Mouse (Mus musculus) erythroid progenitor cell, adult 5-6 weeks (primary cell): ENCODE data around the gene Cyp4b1. TPM values are rescaled to one million over a fixed set of nuclear protein-coding genes. Genes with fewer than 3 reads are reported as not detected.
"Not testable (repeated sequence)": the region's sequence is repeated elsewhere in the genome, so short reads cannot be mapped to it uniquely, and the experiment has no call there.

ENCODE experiments used
- ATAC-seq: replicated peaks from 2 replicates; pipeline ENCODE4 v1.8.0; 2016; ENCODE audit warnings: moderate number of reproducible peaks, mild to moderate bottlenecking, moderate TSS enrichment, inconsistent platforms; ENCODE audit not compliant: poor library complexity, low FRiP score, severe bottlenecking
- total RNA-seq, 2 experiments: library from RNA; stranded (forward) in 1 of 2; stranded (reverse) in 1 of 2; fragments of 150-400 nt in 1 of 2; fragments of 186-747, 209-891 nt in 1 of 2; gene quantifications; 2 replicates each; pipeline versions ENCODE4 v1.2.3 to v1.2.4; 2015 to 2017; ENCODE audit warnings: low replicate concordance in 2 of 2

The Cyp4b1 gene
- not detected in 2 replicates for total RNA-seq (2015; ENCODE audit: low replicate concordance)
- total RNA-seq (2017; ENCODE audit: low replicate concordance): not detected in 2 replicates

DNA sequence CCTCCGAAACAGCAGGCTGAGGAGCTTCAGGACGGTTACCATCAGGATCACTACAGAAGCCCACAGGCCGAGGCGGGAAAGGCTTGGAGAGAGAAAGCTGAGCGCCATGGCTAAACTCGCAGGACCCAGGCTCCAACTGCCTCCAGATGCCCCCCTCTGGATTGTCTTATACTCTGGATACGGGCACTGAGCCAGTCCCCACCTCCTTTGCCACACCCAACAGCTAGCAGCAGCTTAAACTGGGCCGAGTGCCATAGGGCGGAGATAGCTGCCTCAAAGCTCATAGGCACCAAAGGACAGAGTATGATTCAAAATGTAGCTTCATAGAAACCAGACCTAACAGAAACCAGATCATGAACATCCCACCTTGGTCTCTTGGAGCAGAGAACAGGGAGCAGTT lies at the start of gene Cyp4b1:
Gene Cyp4b1 (minus strand): TSS at position 144 of the 400 bp plus-strand sequence.
- peak; percentile 89 for ATAC-seq

GRCm38 (mm10) chr4:115686299-115686698 lies 38.8 kb upstream of the Cyp4b1 start:
- no peak for ATAC-seq

- ATAC-seq: no peak
These were observed 11.7 kb upstream of the Cyp4b1 start for GRCm38 (mm10) chr4:115659190-115659589.

- ATAC-seq: no peak
These were observed 10.3 kb upstream of the Cyp4b1 start for GRCm38 (mm10) chr4:115657867-115658249.

DNA sequence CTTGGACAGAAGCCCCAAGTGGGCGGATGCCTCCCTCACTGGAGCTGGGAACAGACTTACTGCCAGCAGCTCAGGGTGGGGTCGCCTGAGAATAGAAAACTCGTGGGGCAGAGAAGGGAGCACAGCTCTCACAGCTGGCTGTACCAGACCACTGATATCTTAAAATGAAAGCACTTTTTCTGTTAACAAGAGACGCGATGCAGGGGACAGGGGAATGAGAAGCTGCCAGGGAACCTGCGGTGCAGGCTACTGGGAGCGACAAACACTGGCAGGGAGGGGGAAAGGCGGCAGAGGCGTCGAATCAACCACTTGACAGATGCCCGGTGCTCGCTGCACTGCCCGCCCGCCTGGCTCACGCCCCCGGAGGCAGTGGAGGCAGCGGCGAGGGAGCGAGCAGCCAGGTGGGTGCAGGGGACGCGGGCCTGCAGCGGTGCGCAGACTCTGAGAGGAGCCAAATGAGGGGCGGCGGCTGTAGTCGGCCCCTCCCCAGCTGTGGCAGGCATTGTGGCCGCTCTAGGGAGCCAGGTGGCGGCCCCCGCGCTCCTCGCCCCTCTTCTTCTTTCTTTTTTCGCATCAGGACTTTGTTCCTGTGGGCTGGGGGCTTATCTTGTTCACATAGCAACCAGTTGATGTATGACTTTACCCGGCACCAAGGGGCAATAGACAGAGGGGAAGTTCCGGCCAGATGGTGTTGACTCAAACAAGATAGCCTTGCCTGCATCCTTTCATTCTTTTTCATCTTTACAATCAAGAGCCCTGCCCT lies 9.8 kb upstream of the Cyp4b1 start:
- ATAC-seq: peak; percentile 59; the same call in 1 of the 2 replicates

- not testable (repeated sequence) for ATAC-seq
These were observed 9.0 kb upstream of the Cyp4b1 start for GRCm38 (mm10) chr4:115656535-115656922.

GRCm38 (mm10) chr4:115655841-115656534 lies 8.5 kb upstream of the Cyp4b1 start:
- not testable (repeated sequence) for ATAC-seq

DNA sequence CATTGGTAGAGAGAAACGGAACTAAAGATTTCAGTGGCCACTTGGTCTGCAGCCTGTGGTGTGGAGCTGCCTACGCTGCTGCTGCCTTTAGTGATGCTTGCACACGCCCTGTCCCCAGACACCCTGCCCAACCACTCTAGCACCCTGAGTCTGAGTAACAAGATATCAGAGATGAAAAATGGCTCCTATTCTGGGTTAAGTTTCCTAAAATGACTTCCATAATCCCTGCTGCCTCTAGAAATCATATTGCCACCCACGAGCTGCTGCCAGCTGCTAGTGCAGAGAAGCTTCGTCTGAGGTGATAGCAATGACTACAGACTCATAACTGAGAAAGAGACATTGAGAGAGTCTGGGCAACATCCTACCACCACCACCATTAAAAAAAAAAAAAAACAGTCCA lies 3.3 kb upstream of the Cyp4b1 start:
- no peak for ATAC-seq

GRCm38 (mm10) chr4:115649344-115649743 lies 1.8 kb upstream of the Cyp4b1 start:
- ATAC-seq: no peak

DNA sequence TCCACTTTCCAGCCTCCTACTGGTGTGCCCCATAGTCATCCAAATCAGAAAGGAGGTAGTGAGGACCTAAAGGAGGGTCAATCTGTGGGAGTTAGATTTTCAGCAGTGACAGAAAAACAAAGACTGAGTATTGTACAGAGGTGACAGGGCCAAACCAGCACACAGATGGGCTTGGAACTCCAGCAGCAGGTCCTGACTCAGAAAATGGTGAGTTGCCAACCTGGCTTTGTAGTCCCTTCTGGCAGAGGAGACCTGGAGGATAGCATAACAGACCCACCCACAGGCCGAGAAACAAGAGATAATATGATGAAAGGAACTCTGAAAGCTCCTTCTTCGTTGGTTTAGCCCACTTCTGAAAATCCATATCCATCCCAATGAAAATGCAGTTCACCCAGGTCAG lies 1.2 kb upstream of the Cyp4b1 start:
- ATAC-seq: no peak

DNA sequence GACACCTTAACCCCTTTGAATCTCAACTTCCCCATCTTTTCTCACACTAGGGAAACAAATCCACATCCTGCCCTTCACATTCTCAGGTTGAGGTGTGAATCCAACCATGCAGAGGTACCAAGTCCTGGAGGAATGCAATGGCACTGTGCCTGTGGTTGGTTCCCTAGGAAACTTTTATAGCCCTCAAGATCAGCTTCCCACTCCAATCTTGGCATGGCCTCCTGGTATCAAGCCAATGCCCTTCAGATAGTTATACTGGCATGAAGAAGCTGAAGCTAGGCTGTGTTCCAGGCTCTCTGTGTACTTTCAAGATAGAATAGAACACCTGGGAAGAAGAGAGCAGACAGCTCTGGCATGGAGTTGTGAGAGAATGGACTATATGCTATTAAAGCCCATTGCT lies 2.2 kb downstream of the Cyp4b1 start:
- ATAC-seq: no peak

GRCm38 (mm10) chr4:115642967-115643754 lies 4.4 kb downstream of the Cyp4b1 start:
- no peak for ATAC-seq

- ATAC-seq: peak; percentile 85
These were observed 22.0 kb downstream of the Cyp4b1 start for GRCm38 (mm10) chr4:115625560-115625959.

GRCm38 (mm10) chr4:115614005-115614404 lies 33.5 kb downstream of the Cyp4b1 start:
- ATAC-seq: no peak

DNA sequence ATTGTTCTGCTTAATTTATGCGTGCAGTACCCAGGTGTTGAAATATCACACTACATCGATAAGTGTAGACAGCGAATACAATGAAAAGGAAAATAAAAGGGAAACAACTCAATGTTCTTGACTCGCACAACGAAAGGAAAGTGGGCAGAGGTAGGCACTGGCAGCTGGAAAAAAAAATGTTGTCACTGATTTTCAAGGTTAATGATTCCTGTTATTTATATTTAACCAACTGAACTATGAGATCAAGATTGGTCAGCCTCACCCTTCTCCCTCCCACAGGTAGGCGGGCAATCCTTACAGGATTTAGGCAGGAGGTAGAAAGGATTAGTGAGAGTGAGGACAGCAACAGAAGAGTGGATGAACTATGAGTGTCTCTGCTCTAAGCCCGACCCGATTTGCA lies 46.9 kb downstream of the Cyp4b1 start, which contains the start of gene Cyp4a32:
Gene Cyp4a32 (plus strand): TSS at position 359 of the 400 bp plus-strand sequence.
- not testable (repeated sequence) for ATAC-seq

GRCm38 (mm10) chr4:115596824-115597336 lies 50.6 kb downstream of the Cyp4b1 start:
- no peak for ATAC-seq

GRCm38 (mm10) chr4:115596357-115596756 lies 51.2 kb downstream of the Cyp4b1 start:
- no peak for ATAC-seq

DNA sequence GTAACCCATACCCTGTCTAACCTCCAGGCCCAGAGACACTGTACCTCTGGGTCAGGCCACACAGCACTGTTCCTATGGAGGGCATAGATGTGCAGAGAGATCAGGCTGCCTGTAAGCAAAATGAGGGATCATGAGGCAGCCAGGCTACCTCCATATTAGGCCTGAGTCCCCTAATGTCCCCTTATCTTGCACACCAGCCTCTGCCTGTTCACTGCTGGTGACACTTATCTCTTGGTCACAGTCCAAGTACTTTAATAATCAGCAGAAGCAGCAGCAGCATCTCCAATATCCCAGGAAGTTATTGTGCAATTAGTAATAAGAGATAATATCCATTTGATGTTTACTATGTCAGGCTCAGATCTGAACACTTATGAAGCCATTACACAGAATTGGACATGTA lies 64.5 kb downstream of the Cyp4b1 start:
- peak; percentile 97 for ATAC-seq

DNA sequence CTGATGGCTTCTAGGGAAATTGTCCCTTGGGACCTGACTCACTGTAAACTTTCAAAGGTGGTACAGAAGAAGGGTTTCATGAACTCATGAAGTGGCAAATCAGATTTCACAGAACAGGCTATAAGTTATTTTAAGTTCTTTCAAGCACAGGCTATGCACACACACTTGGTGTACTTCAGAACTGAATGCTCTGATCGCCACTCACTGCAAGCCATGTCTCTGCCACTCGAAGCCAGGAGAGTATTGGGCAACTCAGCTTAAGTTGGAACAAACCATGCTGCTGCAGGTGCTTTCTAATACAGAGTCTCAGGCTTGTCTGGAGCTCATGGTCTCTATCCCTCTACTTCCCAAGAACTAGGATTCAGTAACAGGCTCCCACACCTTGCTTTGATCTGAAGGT lies 71.7 kb downstream of the Cyp4b1 start:
- no peak for ATAC-seq

- ATAC-seq: no peak
These were observed 72.3 kb downstream of the Cyp4b1 start for GRCm38 (mm10) chr4:115575255-115575654.
